Mouse (Mus musculus) kidney, postnatal 0 days (tissue): ENCODE data around the gene Il1rl2. TPM values are rescaled to one million over a fixed set of nuclear protein-coding genes. Genes with fewer than 3 reads are reported as not detected.

Experiments used
- ATAC-seq: fragments of 200-750 bp; cut with Nextera tagmentation; replicated peaks from 2 replicates; pipeline ENCODE4 v1.8.0; 2017; ENCODE audit warnings: low read depth, moderate number of reproducible peaks, moderate TSS enrichment, moderate library complexity; ENCODE audit not compliant: low FRiP score
- DNase-seq: peaks from one replicate; pipeline ENCODE4 v3.0.0-alpha.2; 2016; ENCODE audit warnings: low spot score
- H3K27ac ChIP-seq: fragments of 300-500 bp; sonication (generic); 2 replicates; pipeline ENCODE4 v1.5.1; 2014; ENCODE audit warnings: mild to moderate bottlenecking
- H3K27me3 ChIP-seq: fragments of 300-500 bp; sonication (generic); 2 replicates; pipeline ENCODE4 v1.6.1; 2014; ENCODE audit warnings: low read length, mixed read lengths; ENCODE audit not compliant: insufficient read depth
- H3K36me3 ChIP-seq: fragments of 300-500 bp; sonication (generic); 2 replicates; pipeline ENCODE4 v1.6.1; 2014; ENCODE audit warnings: low read length, mixed read lengths; ENCODE audit not compliant: insufficient read depth
- H3K4me1 ChIP-seq: fragments of 300-500 bp; sonication (generic); replicated peaks from 2 replicates; pipeline ENCODE4 v1.6.1; 2014; ENCODE audit warnings: antibody characterized with exemption, low read length, mixed read lengths; ENCODE audit not compliant: insufficient read depth
- H3K4me2 ChIP-seq: fragments of 300-500 bp; sonication (generic); 2 replicates; pipeline ENCODE4 v1.6.1; 2014; ENCODE audit warnings: mild to moderate bottlenecking, low read length, moderate library complexity, mixed read lengths
- H3K4me3 ChIP-seq: fragments of 300-500 bp; sonication (generic); replicated peaks from 2 replicates; pipeline ENCODE4 v1.5.1; 2014; ENCODE audit warnings: low read depth, low read length
- H3K9ac ChIP-seq: fragments of 300-500 bp; sonication (generic); 2 replicates; pipeline ENCODE4 v1.6.1; 2014; ENCODE audit warnings: low read depth, low read length
- H3K9me3 ChIP-seq: fragments of 300-500 bp; sonication (generic); replicated peaks from 2 replicates; pipeline ENCODE4 v1.6.1; 2016; ENCODE audit warnings: low read length, inconsistent platforms, mixed read lengths
- CTCF ChIP-seq: IDR thresholded peaks from 2 replicates; pipeline ENCODE4 v1.5.1; 2016; ENCODE audit warnings: antibody characterized with exemption, low read depth, mild to moderate bottlenecking, moderate library complexity
- WGBS: fragments of 180-500 bp; shearing (Covaris S2); extraction: QIAGEN DNeasy Blood & Tissue Kit; methylation state at CpG from one replicate; pipeline ENCODE4 v1.1.7; 2014; 5-methylcytosine and 5-hydroxymethylcytosine counted together
- polyA plus RNA-seq: library from polyadenylated mRNA; unstranded; fragments of >200 nt; fragmentation: Nextera tagmentation; extraction: Ambion mirVana; gene quantifications from 2 replicates; pipeline ENCODE4 v1.2.1, GENCODE M21; 2015

Il1rl2 gene
- polyA plus RNA-seq, 1 experiment from 2014 or later: 7.5 TPM

DNA sequence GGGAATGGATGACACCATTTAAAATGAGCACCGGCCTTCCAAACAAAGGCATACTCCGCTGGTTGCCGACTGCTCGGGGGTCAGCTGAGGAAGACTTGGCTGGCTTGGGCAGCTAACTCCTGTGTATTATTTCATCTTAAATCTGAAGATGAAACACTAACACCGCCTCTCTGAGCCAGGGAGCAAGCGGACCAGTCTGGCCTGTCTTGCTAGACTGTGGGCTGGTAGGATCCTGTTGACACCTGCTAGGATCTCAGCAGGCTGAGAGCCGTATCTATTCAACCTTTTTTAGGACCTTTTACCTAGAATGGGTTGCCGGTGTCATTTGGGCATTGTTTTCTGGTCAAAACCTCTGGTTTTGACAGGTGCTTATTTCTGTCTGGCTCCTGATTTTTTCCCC, 6.8 kb upstream of the Il1rl2 start:
- Histone ChIP-seq H3K4me2 (no peak overlapping the region), H3K27ac (no peak overlapping the region), H3K9ac (no peak overlapping the region), H3K36me3 (no peaks in the 10 kb centered on the region), H3K27me3 (no peaks in the 10 kb centered on the region), H3K4me3 (no peak overlapping the region), H3K9me3 (no peaks in the 10 kb centered on the region), H3K4me1 (no peaks in the 10 kb centered on the region)
- 78% methylated on average over 8 of the region's 8 CpGs for WGBS
- TF ChIP-seq CTCF: no peak
- DNase-seq (no peak), ATAC-seq (no peak)

DNA sequence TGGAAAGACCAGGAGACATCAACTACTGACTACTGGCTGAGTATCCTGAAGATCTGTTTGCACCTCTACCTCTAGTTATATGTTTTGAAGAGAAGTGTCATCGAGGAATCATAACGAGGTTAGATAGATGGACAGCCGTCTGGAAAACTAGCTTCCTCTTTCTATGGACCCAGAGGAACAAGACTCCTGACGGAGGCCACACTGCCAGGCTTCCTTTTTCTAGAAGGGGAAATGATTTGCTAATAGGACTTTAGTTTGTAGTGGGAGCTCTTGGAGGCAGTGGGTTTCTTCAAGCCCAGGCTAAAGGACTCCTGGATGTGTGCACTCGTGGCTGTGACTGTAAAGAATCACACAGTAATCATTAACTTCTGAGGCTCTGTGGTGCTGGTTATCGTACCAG, 2.6 kb upstream of the Il1rl2 start:
- DNase-seq (no peak), ATAC-seq (no peak)
- H3K4me3 ChIP-seq: no peak overlapping the region
- H3K9me3 ChIP-seq: no peaks in the 10 kb centered on the region
- 64% methylated on average over 6 of the region's 6 CpGs for WGBS
- H3K36me3 ChIP-seq: no peaks in the 10 kb centered on the region
- no peak for TF ChIP-seq CTCF
- H3K27ac ChIP-seq: no peak overlapping the region
- no peak overlapping the region for H3K9ac ChIP-seq
- H3K4me1 ChIP-seq: peaks cover 6% of the 10 kb centered on the region; the same call in 1 of the 2 replicates
- no peaks in the 10 kb centered on the region for H3K27me3 ChIP-seq
- H3K4me2 ChIP-seq: no peak overlapping the region

DNA sequence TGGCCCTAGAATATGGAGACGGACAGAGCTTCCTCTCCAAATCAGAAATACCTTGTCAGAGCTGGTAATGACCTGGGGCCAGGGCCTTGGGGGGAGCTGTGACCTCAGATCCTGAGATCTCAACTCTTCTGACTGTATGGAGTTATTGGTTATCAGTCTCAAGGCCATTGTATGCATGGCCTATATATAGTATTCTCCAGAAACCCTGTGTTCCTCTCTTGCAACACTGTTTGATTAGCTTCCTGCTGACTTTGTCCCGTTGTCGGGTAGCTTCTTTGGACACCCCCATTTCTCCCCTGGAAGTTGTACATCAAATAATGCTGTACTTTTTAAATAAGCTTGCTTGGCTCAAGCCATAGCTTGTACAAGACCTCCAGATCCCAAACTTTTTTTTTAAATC, 1.9 kb upstream of the Il1rl2 start:
- Histone ChIP-seq H3K4me3 (no peak overlapping the region), H3K4me1 (peaks cover 6% of the 10 kb centered on the region; the same call in 1 of the 2 replicates), H3K4me2 (no peak overlapping the region), H3K36me3 (no peaks in the 10 kb centered on the region), H3K27me3 (no peaks in the 10 kb centered on the region), H3K9me3 (no peaks in the 10 kb centered on the region), H3K9ac (no peak overlapping the region), H3K27ac (no peak overlapping the region)
- ATAC-seq: no peak
- WGBS: 87% methylated on average over 3 of the region's 3 CpGs
- no peak for TF ChIP-seq CTCF
- no peak for DNase-seq

GRCm38 (mm10) chr1:40324955-40325702, 719 bp downstream of the Il1rl2 start:
- Histone ChIP-seq H3K9me3 (no peaks in the 10 kb centered on the region), H3K4me2 (peak overlapping the region; percentile 72), H3K27me3 (no peaks in the 10 kb centered on the region), H3K4me3 (peak overlapping the region; percentile 40), H3K4me1 (peaks cover 6% of the 10 kb centered on the region; the same call in 1 of the 2 replicates), H3K36me3 (no peaks in the 10 kb centered on the region), H3K27ac (no peak overlapping the region), H3K9ac (peak overlapping the region; percentile 40)
- WGBS: 4% methylated on average over 22 of the region's 22 CpGs
- no peak for TF ChIP-seq CTCF
- DNase-seq (peak; percentile 40), ATAC-seq (no peak)

DNA sequence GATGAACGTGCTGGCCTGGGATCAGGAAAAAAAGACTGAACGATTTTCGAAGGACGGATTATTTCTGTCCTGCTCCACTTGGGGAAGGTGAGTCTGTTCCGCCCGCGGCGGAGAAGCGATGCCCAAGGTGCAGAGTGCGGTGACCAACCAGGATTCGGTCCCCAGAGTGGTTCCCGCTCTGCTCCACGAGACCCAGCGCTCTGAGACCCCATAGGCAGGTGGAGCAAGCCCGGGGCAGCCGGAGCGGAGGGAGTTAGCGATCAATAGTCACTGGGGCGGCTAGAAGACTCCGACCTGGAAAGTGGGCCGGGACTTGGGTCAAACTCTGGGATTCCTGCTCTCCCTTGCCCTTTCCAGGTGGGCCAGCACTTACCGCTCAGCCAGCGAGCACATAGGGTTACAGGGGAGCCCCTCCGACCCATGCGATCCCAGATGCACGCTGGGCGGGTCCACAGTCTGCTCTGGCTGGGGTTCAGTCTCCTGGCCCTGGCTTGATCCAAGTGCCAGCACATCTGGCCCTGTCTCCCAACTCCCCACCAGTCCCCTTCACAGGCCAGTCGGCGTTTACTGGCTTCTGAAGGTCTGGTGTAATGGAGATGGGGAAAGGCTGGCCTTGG, 1.4 kb downstream of the Il1rl2 start:
- TF ChIP-seq CTCF: no peak
- no peaks in the 10 kb centered on the region for H3K9me3 ChIP-seq
- H3K36me3 ChIP-seq: no peaks in the 10 kb centered on the region
- 0 out of 2 replicates have a peak, but pooled peaks have one; percentile 25 for ATAC-seq
- H3K4me1 ChIP-seq: peaks cover 6% of the 10 kb centered on the region; the same call in 1 of the 2 replicates
- H3K27ac ChIP-seq: no peak overlapping the region
- WGBS: 9% methylated on average over 29 of the region's 29 CpGs
- H3K4me3 ChIP-seq: peak overlapping the region; percentile 40
- H3K4me2 ChIP-seq: peak overlapping the region; percentile 72
- no peaks in the 10 kb centered on the region for H3K27me3 ChIP-seq
- peak overlapping the region; percentile 40 for H3K9ac ChIP-seq
- DNase-seq: peak; percentile 5

DNA sequence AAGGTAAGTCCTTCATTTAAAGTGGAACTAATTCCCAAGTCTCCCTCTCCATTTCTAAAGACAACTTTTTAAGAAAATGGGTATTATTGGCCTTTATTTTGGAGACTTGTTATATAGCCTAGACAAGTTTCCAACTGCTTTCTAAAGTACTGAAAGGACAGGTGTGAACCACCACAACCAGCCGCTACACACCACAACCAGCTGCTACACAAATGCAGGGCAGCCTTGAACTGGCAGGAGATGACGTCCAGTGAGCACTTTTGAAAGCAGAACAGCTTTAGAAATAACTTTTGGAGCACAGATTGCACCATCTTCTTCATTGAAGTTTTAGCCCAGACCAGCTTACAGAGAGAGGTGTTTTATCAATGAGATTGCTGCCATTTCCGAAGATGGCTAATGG, 3.2 kb downstream of the Il1rl2 start:
- H3K4me3 ChIP-seq: no peak overlapping the region
- H3K4me1 ChIP-seq: peaks cover 6% of the 10 kb centered on the region; the same call in 1 of the 2 replicates
- no peak for DNase-seq
- H3K9ac ChIP-seq: no peak overlapping the region
- no peaks in the 10 kb centered on the region for H3K27me3 ChIP-seq
- no peak for TF ChIP-seq CTCF
- H3K9me3 ChIP-seq: no peaks in the 10 kb centered on the region
- H3K27ac ChIP-seq: no peak overlapping the region
- no peak for ATAC-seq
- WGBS: 86% methylated on average over 3 of the region's 3 CpGs
- H3K36me3 ChIP-seq: no peaks in the 10 kb centered on the region
- no peak overlapping the region for H3K4me2 ChIP-seq
